Mouse (Mus musculus): ENCODE measurements around the gene Hist1h2bp.
"Not testable (repeated sequence)": the region's sequence is repeated elsewhere in the genome, so short reads cannot be mapped to it uniquely, and the experiment has no call there.

The Hist1h2bp gene

DNA sequence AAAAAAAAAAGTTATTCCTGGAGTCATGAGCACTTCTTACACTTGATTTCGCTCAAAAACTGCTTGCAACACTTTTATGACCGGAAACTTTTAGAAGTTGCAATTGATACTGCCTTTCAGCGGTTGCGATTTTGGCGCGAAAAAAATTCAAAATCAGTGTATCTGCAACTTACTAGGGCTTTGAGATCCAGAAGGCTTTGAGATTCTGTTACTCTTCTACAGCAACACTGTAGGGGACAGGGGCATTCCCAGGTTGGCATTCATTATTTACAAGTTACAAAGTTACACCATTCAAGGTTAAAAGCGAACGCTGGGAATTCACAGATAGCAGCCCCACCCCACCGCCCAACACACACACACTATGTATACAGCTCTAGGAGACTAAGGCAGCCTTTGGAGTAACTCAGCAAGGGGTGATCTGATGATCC is 3.5 kb upstream of the Hist1h2bp start:
- peak; percentile 65 for DNase-seq (ENCODE audit: low spot score)

DNA sequence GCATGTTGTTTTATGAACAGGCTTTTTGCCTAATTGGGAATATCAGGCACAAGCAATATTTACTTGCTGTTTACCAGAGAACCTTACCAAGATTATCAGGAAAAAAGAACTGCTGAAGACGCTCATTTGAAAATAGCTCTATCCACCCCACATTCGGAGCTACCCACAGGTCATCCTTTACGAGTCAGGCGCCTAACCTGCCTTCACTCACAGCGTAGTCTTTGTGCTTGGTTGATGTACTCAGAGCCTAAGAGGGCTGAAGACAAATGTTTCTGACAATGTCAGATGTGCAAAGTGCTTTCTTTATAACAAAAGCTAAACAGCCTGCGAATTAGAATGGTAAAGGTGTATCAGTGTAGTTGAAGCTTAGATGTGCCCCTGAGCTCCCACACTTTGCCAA is 3.0 kb upstream of the Hist1h2bp start:
- DNase-seq (ENCODE audit: low spot score) = no peak

DNA sequence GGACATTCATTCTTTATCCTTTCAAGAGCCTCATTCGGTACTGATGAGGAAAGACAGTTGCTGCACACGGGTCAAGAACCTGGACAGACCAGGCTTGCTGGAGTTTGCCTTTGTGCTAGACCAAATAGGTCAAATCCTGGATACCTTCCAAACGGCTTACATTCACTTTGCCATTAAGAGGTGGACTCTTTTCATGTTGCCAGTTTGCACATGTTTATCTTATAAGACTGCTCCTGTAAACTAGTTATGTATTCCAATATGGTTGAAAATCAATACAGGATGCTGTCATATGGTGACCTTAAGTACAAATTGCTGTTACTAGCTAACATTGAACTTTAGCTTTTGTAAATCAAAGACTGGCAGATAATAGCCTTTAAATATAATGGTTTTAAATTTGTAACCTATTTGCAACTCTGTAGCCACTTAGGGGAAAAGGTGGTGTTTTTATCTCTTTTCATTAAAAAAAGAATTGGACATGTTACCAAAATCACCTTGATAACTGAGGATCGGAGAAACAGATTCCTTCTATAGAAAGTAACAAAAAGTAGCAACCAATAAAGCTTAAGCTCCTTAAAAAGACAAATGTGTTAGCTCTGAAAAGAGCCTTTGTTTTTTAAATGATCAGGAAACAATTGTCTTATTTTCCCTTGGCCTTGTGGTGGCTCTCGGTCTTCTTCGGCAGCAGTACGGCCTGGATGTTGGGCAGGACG is 917 bp upstream of the Hist1h2bp start:
- DNase-seq (ENCODE audit: low spot score) = no peak

DNA sequence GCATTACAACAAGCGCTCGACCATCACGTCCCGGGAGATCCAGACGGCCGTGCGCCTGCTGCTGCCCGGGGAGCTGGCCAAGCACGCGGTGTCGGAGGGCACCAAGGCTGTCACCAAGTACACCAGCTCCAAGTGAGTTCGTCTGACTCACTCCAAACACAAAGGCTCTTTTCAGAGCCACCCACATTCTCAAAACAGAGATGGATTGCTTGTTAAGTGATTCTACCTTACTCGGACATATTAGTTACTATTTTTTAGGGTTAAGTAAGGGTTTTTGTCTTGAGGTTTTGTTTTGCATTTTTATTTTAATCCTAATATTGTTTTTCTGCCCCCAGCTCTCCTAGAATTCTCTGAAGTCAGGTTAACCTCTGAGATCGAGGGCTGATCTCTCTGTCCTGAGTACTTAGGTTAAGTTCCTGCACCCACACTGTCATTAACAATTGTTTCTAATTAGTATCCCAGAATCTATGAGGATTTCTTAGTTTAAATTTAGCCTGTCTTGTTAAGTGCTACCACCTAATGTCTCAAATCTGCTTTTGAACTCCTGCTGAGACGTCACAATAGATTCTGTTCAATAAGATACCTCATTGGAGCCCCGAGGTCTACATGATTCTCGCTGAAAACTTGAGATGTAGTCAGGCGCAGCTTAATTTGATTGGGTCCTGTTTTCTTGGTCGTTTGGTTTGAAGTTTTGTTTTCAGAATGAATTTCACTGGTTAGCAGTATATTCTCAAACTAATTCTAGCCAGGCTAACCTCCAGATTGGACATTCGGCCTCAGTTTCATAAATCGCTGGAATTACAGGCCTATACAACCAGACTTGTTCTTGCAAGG is 716 bp downstream of the Hist1h2bp start:
- no peak for DNase-seq (ENCODE audit: low spot score)

DNA sequence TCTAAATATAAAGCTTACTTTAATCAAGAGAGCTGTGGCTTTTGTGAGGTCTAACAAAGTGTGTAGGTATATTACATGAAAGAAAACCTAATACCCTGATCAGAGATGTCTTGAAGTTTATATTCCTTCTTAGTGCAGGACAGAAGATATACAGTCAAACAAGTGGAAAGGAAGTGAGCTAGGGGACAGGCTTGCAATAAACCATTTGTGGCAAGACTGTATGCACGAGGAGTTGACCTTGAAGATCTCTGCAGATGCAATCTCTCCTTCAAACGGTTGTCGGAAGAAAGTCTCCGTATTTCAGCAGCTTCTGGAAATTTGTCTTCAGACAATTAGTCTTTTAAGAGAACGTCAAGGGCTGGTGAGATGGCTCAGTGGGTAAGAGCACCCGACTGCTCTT is 2.7 kb downstream of the Hist1h2bp start:
- no peak for DNase-seq (ENCODE audit: low spot score)

DNA sequence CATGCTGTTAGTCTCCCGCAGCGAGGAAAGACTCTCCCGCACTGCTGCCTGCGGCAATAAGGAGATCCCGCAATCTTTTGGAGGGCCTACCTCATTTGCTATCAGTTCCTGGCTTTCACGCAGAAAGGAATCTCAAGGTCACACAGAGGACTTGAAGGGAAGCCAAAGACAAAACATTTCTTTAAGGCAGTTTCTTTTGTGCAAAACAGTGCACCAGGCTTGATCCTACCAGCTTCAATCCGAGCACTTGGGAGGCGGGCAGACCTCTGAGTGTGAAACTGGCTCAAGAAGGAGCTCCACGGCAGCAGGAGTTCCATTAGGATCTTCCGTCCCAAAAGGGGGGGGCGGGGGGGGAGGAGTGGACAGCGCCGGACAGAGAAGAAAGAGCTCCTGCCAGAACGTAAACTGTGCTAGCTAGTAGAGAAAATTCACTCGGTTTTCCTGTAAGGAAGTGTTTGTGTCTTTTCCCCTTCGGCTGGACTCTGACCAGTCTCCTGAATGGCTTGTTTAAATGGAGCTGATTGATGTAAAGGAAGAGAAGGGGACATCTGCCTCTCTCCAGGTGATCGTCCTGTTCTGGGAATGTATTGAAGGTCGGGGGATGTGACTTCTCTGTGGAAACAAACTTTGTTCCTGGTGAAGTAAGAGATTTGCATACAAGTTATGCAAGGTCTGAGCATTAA is 3.5 kb downstream of the Hist1h2bp start:
- no peak for DNase-seq (ENCODE audit: low spot score)

DNA sequence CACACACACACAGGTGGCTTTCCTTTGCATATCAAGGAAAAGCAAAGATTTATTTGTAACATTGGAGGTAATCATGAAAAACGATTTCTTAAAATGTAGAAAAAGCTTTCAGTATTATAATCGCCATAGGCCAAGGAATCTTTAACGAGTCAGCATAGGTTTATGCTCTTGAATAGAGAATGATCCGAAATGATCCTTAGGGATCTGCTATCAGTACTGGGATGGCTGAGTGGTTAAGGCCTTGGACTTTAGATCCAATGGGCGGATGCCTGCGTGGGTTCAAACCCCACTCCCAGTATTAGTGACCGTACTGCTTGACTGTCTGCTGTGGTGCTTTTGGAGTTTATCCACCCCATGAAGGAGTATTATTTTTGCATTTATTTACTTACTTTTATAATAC is 8.3 kb downstream of the Hist1h2bp start:
- DNase-seq (ENCODE audit: low spot score) = no peak

DNA sequence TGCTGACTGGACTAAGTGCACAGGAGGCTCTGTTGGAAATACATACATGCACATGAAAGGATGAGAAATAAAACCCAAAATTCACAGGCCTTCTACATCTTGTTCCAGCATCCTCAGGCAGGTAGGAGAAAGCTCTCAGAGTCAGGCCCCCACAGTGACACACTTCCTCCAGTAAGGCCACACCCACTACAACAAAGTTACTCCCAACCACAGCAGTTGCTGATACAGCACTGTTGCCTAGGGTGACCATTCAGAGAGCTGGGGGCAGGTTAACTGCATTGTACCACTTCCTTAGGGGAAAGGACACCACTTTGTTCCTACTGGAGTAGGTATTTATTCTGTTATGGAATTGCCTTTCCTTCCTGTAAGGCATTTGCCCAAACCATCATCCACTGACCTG is 9.9 kb downstream of the Hist1h2bp start:
- not testable (repeated sequence) for DNase-seq (ENCODE audit: low spot score)

DNA sequence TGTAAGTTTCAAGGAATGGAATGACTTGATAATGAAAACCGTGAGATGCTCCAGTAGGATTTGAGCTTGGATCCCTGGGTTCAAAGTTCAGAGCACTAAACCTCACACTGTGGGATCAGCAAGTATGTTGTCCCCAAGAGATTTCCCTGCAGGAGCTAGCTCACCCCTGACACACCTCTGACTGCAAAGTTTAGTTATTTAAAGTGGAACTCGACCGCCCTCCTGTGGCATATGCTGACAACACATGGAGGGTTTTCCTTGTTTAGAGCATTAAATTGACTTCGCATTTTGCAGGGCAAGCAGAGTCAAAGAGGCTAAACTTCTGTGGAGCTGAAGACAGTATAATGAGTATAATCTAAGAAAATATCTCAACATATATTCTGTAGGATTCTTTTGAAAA is 15.8 kb downstream of the Hist1h2bp start:
- DNase-seq (ENCODE audit: low spot score) = not testable (repeated sequence)

DNA sequence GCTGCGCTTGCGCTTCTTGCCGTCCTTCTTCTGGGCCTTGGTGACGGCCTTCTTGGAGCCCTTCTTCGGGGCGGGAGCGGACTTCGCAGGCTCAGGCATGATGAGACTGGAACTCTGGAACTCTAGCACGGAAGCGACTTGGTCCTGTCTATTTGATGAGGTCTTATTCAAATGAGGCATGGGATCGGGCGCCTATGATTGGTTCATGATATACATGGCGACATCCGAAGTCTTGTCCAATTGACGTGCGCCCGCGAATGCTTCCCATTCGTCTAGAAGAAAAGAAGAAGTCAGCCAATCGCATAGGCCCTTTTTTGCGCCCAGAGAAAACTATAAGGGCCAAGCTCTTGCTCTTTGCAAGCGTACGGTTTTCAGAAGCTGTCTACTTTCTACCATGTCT is 22.8 kb downstream of the Hist1h2bp start, which contains the start of the genes Hist1h2bq and Hist1h2ao:
Gene Hist1h2bq, minus strand, starts transcription at position 125 of the 400 bp plus-strand sequence.
Gene Hist1h2ao, plus strand, starts transcription at position 393 of the 400 bp plus-strand sequence.
- DNase-seq (ENCODE audit: low spot score) = not testable (repeated sequence)

DNA sequence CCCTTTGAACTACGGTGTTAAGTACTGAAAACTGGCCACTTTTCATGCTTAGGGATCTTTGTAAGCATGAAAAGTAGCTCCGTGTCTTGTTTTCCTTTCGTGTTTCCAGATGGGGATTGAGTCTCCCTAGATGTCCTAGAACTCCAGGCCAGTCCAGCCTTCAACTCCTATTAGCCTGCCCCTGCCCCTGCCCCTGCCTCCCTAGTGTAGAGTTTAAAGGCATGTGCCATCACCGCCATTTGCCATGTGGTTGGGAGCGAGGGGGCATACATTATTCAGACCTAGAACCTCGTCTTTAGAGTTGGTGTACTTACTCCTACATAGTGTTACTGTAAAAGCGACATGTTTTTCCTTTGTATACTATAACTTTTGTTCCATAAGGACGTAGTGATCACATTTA is 23.8 kb downstream of the Hist1h2bp start:
- DNase-seq (ENCODE audit: low spot score) = not testable (repeated sequence)

DNA sequence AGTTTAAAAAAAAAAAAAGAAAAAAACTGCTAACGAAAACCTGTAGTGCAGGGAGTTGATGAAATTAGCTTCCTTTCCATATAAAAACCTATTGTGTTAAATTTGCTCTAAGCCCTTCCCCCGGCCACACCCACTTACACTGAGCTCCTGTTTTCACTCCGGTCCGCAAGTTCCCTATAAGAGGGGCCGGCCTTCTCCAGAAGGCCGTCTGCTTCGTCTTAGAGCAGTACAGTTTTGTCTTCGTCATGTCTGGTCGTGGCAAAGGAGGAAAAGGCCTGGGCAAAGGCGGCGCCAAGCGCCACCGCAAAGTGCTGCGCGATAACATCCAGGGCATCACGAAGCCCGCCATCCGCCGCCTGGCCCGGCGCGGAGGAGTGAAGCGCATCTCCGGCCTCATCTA is 24.3 kb downstream of the Hist1h2bp start, which contains the start of gene Hist1h4m:
Gene Hist1h4m, plus strand, starts transcription at position 208 of the 400 bp plus-strand sequence.
- DNase-seq (ENCODE audit: low spot score) = not testable (repeated sequence)

DNA sequence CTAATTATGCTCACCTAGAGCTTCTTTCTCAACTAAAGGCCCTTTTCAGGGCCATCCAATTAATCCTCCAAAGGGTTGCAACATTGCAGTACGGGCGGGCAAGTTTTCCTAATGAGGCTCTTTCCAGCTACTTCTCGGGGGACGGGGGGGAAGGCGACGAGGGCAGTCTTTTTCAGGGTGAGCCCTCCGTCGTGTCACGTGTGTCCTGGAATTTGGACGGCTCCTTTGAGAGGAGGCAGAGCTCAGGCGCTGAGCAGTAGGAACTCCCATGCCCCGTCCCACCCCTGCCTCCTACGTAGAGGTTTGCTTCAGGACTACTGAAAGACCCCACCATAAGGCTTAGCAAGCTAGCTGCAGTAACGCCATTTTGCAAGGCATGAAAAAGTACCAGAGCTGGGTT is 24.8 kb downstream of the Hist1h2bp start:
- DNase-seq (ENCODE audit: low spot score) = not testable (repeated sequence)

DNA sequence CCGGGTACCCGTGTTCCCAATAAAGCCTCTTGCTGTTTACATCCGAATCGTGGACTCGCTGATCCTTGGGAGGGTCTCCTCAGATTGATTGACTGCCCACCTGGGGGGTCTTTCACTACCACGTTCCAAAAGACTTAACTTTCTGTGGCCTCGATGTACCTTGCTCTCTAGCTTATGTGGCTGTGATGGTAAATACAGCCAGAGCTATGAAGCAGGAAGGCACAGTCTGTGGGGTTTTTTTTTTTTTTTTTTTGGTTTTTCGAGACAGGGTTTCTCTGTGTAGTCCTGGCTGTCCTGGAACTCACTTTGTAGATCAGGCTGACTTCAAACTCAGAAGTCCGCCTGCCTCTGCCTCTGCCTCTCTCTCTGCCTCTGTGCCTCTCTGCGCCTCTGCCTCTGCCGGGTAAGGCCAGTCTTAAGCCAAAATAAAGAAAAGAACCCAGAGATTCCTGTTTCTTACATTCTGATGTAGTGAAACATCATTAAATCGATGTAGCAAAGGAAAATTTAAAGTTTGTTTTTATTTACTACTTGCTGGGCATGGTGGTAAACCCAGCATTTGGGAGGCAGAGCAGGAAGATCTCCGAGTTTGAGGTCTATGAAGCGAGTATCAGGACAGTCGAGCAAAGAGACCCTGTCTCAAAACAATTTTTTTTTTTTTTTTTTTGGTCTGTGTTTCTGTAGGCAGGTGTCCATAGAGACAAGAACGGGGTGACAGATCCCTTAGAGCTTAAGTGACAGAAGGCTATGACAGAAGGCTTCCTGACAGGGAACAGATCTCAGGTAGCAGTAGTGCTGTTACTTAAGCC is 33.0 kb downstream of the Hist1h2bp start:
- not testable (repeated sequence) for DNase-seq (ENCODE audit: low spot score)

DNA sequence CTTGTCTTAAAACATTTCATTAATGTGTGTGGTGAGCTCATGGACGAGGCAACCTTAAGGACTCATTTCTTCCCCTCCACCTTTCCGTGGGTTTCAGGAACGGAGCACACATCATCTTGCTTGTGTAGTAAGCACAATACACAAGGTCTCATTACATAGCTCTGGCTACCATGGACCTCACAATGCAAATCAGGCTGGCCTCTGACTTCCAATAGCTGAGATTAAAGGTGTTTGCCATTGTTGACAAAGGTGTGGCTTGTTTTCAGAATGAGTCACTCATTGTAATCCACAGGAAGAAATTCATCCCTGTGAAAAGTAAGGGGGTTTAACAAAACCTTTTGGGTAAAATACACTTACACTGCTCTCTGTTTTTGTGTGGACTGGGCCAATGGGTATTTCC is 41.2 kb downstream of the Hist1h2bp start:
- DNase-seq (ENCODE audit: low spot score) = no peak

DNA sequence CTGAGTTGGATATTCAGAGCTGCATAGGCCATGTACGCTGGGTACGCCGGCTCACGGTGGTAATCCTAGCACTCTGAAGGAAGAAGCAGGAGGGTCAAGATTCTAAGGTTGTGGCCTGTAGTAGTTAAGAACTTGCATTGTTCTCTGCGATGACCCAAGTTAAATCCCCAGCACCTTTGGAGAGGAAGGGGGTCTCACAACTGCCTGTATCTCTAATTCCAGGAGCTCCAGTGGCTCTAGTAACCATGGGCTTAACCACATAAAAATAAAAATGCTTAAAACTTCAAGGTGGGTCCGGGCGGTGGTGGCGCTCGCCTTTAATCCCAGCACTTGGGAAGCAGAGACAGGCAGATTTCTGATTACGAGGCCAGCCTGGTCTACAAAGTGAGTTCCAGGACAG is 43.1 kb downstream of the Hist1h2bp start:
- no peak for DNase-seq (ENCODE audit: low spot score)

DNA sequence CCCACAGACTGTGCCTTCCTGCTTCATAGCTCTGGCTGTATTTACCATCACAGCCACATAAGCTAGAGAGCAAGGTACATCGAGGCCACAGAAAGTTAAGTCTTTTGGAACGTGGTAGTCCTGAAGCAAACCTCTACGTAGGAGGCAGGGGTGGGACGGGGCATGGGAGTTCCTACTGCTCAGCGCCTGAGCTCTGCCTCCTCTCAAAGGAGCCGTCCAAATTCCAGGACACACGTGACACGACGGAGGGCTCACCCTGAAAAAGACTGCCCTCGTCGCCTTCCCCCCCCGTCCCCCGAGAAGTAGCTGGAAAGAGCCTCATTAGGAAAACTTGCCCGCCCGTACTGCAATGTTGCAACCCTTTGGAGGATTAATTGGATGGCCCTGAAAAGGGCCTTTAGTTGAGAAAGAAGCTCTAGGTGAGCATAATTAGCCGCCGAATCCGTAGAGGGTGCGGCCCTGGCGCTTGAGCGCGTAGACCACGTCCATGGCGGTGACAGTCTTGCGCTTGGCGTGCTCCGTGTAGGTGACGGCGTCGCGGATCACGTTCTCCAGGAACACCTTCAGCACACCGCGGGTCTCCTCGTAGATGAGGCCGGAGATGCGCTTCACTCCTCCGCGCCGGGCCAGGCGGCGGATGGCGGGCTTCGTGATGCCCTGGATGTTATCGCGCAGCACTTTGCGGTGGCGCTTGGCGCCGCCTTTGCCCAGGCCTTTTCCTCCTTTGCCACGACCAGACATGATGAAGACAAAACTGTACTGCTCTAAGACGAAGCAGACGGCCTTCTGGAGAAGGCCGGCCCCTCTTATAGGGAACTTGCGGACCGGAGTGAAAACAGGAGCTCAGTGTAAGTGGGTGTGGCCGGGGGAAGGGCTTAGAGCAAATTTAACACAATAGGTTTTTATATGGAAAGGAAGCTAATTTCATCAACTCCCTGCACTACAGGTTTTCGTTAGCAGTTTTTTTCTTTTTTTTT is 44.4 kb downstream of the Hist1h2bp start, which contains the start of gene Hist1h4n:
Gene Hist1h4n, minus strand, starts transcription at position 779 of the 977 bp plus-strand sequence.
- peak; percentile 85 for DNase-seq (ENCODE audit: low spot score)

DNA sequence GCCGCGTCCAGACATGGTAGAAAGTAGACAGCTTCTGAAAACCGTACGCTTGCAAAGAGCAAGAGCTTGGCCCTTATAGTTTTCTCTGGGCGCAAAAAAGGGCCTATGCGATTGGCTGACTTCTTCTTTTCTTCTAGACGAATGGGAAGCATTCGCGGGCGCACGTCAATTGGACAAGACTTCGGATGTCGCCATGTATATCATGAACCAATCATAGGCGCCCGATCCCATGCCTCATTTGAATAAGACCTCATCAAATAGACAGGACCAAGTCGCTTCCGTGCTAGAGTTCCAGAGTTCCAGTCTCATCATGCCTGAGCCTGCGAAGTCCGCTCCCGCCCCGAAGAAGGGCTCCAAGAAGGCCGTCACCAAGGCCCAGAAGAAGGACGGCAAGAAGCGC is 46.2 kb downstream of the Hist1h2bp start, which contains the start of the genes Hist1h2ap and Hist1h2br:
Gene Hist1h2ap, minus strand, starts transcription at position 47 of the 400 bp plus-strand sequence.
Gene Hist1h2br, plus strand, starts transcription at position 283 of the 400 bp plus-strand sequence.
- DNase-seq (ENCODE audit: low spot score) = not testable (repeated sequence)
